Mouse (Mus musculus) lung, postnatal 36 days (tissue): Measurements from ENCODE around the gene Cc2d2a.
A peak's percentile ranks its signal among the peaks of the same experiment; 100 is the strongest.

Source experiments
- DNase-seq: peaks from one replicate; pipeline ENCODE4 v3.0.0; 2022; ENCODE audit warnings: mixed read lengths

Cc2d2a gene

DNA sequence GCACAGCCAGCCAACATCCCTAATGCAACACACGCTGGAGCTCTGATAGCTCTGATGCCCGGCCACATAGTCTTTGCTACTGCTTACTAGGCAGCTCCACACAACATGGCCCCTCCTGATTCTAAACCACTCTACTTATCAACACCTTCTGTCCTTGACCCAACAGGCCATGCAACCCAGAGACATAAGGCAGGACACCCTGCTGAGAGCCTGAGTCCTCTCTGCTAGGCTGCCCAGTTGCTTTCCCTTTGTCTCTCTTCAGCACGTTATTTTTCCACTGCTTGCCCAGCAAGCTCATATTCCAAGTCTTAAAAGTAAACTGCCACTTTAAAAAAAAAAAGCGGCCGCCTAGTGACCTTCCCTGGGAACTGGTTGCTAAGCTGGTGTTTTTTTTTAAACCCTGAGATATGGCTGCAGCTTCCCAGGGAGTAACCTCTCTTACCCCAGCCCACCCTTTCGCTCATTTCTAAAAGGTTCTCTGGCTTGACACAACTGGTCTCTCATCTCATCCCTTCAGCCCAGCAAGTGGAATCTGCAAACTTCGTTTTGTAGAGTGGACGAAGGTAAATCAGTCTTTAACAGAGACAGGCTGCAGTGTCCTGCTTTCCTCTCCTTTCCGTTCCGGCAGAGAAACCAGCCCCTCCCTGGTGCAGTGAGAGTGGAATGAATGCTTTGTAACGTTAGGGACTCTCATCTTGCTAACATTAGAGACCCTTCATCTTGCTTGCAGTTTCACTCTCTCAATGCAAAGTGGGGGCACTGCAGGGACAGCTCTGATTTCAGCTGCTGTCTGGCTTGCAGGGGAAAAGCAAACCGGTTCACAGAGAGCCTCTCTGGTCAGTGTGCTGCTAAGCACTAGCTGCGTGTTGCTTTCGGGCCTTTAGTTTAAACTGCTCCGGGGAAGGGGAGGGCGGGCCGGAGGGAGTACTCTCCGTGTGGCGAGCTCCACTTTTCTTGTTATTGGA lies at the start of gene Cc2d2a:
Cc2d2a (plus strand) TSS at position 350 of the 965 bp plus-strand sequence.
- peak; percentile 30 for DNase-seq

DNA sequence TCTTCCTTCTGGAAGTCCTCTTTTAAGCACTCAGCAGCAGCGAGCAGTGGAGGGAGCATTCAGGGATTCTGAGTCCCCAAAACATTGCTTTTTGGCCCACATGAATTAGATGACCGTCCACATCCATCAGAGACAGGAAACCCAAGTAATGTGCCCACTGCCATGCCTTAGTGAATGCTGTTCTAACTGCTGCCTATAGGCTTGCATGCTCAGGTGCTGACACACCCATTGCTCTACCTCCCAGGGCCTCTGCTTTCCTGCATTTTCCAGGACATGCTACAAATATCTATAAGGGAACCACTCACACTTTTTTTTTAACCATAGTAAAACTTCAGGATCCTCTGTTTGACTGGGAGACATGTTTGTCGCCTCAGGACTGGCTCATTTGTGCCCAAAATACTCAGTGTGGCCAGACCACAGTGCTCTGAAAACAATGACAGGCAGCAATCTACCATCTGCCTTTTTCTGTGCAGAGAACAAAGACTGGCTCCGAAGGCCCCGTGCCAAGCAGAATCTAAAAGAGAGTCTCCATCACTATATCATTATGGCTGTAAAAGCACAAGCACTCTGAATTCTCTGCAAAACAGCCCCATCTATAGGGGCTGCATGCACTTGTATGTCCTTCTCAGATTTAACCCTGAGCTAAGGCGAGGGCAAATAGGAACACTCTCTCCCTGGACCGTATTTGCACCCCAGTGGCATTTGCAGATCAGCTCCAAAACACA lies 40.4 kb upstream of the Cc2d2a start:
- DNase-seq = no peak

DNA sequence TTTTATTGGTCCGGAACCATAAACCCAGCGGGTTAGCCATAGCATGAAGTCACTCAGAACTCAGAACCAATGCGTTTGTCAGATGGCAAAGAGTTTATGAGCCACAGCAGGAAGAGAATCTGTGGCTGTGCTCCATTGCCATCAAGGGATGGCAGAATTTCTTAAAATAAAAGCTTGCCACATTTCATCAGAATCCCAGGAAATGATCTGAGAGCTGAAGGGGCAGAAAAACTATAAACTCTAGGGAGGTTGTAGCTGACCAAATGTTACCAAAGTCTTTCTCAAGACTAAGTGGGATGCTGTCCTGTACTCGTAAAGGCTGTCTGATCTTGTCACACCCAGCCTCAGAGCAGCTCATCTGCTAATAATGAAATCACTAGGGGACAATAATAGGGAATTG lies 36.7 kb upstream of the Cc2d2a start:
- DNase-seq = no peak

DNA sequence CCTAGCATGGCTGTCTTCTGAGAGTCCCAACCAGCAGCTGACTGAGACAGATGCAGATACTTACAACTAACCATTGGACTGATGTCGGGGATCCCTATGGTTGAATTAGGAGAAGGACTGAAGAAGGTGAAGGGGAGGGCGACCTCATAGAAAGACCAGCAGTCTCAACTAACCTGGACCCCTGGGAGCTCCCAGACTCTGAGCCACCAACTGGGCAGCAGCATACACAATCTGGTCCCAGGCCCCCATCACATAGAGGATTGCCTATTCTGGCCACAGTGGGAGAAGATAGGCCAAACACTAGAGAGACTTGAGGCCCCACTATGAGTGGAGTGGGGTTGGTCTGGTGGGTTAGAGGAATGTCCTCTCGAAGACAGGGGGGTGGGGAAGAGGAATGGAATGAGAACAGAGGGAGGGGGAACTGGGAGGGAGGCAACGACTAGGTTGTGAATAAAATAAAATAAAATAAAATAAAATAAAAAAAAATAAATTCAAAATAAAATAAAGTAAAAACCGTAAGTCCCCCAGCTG lies 28.0 kb upstream of the Cc2d2a start:
- no peak for DNase-seq

DNA sequence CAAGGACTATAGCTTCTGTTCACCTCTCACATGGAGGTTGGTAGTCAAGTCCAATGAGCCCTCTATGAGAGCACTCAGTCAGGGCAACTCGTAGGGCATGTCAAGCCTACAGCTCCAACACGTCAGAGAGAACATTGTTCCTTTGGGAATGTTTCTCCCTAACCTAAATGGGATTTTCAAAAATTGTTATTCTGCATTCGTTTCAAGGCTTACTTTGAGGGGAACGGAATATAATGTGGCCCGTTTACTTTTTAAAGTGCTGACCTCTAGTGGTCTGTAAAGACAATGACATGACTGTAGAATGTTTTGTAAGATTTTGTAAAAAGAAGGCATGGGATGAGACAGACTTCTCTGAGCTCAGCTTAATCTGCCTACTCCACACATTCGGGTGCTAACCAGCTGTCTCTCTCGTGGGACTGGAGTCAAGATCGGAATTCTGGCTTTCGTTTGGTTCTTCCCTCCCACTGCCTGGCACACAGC lies 27.5 kb upstream of the Cc2d2a start:
- peak; percentile 6 for DNase-seq

DNA sequence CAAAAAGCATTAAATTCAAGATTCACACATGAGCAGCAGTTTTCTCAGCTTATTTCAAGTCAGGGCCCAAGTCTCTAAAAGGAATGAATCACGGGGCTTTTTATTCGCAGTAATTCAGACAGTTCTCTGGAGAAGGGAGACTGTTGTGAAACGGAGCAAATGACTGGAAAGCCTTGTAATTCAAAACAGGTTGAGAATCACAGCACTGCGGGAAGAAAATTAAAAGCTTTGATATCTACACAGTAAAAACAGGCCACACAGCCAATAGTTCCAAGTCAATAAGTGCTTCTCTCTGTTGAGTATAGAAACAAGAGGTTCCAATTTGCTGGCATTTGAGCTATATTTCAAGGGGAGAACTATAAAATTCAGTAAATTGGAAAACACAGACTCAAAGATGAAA lies 17.1 kb upstream of the Cc2d2a start:
- DNase-seq = no peak

DNA sequence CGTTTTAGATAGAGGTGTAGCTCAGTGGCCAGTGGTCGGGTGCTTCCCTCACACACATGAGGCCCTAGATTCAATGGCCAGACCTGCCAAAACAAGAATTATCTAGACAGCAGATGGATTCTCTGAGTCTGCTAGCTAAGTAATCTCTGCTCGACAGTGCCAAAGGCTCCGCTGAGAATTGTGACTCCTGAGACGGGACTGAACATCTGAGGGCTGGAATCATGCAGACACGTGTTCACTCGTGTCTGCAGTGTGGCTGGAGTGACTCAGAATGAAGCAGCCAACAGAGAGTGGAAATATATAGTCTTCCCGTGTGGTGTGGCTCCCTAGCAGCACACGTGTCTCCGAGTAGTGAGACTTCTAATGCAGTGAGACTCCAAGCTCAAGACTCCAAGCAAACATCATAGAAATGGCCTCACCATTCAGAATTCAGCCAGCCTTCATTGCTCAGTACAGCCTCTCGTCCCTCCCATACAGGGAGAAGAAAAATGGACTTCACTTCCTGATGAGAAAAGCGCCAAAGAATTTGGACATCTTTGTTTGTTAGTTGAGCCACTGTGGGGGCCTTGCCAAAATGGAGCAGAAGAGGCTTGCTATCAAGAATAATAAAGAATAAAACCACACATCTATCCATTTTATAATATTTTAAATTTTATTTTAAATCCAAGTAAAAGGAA lies 14.9 kb upstream of the Cc2d2a start:
- no peak for DNase-seq

DNA sequence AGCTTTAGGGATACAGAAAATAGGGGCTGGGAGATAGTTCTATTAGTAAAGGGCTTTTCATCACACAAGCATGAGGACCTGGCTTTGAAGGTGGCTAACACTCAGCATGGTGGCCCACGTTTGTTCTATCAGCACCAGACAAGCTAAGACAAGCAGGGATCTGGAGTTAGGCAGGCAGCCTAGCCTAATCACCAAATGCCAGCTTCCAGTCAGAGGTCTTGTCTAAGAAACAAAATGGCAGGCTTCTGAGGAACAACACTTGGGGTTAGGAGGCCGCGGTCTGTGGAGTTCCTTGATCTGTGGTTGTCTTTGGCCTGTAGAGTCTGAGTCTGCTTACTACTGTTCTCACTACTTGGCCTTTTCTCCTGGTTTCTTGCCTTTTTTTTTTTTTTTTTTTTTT lies 648 bp upstream of the Cc2d2a start:
- no peak for DNase-seq

DNA sequence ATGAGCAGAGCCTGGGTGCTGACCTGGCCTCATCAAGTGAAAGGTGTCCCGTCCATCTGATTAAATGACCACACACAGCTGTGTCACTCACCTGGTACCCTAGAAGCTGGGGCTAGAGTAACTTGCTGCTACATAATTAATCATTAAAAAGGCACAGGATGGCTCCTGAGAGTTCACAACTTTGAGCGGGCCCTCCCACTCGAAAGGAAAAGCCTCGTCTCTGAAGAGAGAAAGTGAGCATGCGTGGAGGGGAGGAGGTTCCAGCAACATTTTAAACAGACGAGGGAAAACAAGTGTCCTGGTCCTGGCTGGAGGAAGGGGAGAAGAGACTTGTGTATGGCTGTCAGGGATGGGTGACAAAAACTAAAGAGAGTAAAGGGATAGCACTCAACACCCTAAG lies 1.4 kb downstream of the Cc2d2a start:
- DNase-seq = no peak

DNA sequence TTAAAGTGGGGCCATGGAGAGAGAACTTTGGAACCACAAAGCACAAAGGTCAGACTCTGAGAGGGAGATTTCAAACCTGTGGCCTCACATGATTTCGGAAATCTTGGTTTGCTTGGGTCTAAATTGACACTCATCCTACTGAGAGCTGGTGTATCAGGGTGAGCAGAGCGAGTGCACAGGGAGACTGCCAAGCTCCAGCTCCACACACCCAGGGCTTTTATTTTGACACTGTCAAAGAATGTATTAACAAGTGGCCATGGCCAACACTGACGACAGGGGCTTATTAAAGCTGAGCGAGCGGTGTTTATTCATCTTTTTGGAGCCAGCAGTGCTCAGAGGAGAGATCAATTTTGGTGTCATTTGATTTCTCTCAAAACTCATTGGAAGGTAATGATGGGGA lies 3.0 kb downstream of the Cc2d2a start:
- peak; percentile 57 for DNase-seq

DNA sequence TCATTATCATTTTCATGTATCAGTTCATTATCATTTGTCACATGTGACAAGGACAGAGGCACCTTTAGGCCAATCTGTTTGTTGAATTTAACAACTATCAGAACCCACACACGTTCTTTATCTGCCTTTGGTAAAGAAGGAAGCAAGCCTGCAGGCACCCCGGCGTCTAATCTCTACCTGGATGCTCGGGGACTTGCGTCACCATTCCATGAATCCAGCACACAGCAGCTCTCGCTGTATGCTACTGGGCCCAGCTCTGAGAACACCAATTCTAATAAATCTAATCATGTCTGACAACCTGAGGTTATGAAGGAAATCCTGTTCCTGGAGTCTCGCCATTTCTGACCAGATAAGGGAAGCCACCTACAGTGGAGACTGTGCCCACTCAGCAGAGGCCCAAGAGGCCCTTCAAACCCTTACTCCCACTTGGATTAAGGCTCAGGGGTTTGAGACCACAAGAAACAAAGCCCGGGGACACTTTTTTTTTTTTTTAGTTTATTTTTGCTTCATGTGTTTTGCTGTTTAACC lies 7.0 kb downstream of the Cc2d2a start:
- no peak for DNase-seq

DNA sequence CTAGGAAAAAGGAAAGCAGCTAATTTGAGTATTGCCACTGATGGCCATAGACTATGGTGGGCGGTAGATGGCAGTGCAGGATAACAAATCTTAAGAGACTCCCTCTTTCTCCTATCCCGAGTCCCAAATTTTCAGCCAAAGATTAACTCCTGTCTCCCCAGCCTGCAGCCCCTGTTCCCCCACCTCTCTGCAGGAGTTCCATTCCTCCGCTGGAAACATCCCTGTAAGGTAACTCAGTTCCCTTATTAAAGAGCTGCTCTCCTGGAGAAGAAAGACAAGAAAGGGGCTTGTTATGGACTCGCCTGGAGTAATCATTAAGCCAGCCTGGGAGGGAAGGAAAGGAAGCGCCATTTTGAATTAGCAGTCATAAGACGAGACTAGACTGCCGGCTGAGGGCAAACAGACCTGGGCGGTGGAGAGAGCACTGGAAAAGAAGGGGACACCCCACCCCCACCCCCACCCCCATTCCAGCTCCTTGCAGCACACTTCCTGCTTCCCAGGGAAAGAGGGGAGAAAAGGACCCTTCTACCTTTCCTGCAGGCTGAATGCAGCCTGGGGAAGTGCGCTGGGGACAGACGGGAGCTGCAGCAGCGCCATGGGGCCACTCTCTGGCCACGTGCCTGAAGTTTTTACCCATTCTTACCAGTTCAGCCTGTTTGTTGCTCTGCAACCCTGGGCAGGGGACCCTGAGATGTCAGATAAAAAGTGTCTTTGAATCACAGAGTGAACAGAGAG lies 10.2 kb downstream of the Cc2d2a start:
- DNase-seq = peak; percentile 88

DNA sequence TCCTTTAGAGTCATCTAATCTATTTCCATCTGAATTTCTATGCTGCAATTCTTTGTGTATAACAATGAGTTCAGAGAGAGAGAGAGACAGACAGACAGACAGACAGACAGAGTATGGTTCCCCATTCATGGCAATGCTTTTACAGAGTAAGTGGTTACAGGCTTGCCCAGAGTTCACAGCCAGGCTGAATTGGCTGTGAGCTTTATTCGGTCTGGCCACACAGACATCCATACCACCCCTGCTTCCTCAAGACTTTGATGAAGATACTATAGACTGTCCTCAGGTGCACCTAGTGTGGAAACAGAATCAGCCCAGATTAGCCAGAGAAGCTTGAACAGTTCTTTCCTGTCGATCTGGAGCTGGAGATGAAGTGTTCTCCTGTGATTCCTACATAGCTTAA lies 10.9 kb downstream of the Cc2d2a start:
- no peak for DNase-seq

DNA sequence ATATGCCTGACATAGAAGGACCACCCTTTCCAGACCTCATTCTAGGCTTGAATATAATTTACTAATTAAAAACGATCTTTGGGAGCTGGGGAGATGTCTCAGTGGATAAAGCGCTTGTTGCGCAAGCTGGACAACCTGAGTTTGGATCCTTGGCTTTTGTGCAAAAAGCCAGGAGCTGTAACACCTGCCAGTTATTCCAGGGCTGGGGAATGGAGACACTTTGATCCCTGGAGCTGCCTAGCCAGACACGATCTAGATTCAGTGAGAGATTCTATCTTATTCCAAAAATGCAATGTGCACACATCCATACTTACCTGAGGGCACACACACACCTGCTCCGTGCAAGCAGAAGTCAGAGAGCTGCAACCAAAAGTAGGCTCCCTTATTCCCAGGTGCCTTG lies 23.3 kb downstream of the Cc2d2a start:
- no peak for DNase-seq

DNA sequence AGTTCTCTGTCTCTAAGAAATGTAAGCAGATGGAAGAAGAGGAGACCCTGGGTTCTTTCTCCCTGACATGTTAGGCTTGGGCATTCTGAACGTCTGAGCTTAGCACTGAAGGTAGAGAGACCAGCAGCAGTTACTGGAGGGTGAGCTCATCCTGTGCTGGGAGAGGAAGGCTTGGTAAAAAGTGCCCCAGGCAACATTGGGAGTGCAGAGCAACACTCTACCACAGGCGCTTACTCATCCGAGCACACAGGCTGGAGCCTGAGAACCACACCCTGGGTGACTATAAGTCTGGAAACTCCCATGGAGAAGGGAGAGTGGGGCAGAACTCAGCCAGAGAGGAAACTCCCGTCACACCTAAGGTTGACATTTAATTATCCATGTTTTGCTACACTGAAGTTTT lies 30.3 kb downstream of the Cc2d2a start:
- DNase-seq = no peak

DNA sequence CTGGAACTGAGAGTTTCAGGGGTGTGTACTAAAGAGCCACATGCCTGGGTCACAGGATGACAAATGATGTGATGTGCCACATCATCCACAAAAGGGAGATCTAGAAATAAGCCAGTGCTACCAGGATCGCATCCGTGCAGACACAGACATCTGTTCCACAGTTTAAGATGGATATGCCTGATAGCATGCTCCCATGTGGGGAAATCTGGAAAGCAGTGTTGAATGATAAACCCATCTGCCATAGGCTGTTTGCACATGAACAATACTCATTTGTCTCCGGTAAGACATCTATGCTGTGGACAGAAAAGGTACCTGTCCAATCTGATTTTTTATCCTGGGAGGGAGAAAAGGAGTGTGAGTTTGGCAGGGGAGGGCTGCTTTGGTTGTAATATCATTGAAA lies 35.0 kb downstream of the Cc2d2a start:
- DNase-seq = no peak

DNA sequence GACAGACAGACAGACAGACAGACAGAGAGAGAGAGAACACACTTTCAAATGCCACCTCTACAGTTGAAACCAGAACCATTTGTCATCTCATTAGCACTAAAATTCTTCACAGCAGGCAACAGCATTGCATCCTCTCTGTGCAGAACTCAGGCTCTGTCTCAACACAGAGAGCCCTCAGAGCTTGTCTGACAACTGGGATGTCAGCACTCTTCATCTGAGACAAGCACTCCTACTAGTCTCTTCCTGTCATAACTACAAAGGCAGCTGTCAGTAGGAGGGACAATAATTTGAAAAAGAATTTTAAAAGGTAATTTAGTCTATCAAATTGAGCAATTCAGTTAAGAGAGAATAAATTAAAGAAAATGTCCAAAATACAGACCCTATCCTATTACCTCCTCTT lies 37.1 kb downstream of the Cc2d2a start:
- DNase-seq = no peak

DNA sequence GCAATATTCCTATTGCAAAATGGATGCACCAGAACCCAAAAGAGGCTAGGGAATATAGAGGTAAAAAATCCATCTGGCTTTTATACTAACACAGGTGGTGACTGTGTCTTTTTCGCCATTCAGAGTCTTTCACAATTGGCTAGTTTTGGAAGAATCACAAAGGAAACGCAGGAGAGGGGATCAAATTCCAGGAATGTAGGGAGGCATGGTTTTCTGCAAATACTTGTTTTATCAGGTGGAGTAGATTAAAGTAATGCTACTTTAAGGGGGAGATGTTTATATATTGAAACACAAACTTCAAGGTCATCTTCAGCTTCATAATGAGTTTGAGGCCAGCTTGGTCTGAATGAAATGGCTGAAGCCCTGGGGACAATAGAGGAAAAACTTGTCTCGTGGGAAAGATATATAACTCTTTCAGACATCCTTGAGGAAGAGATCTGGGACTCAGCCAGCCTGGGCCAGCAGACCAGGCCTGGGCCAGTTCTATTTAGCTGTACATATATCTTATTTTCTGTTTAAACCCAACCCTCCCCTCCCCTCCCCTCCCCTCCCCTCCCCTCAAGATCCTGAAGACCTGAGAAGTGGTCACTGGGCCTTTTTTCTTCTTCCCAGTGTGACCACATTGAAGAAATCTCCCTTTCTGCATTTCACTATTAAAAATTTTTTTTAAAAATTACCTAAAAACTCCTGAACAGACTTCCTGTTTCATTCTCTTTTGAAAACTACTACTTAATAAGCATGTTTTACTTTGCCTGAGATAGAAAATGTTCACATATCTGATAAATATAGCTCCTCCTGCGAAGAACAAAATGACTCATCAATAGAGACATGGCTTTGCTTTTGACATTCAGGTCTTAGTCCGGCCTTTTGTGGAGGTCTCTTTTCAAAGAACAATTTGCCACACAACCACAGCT lies 59.6 kb downstream of the Cc2d2a start:
- DNase-seq = no peak

DNA sequence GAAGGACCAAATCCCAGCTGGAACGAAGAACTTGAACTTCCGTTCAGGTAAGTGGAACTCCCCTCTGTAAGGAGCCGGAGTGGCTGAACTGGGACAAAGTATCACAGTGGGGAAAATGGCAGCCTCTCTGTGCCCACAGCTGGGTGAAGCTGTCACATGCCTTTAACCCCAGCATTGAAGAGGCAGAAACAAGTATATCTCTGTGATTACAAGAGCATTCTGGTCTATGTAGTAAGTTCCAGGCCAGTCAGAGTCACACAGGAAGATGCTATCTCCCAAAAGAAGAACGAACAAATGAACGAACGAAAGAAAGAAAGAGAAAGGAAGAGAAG lies 60.3 kb downstream of the Cc2d2a start:
- no peak for DNase-seq

DNA sequence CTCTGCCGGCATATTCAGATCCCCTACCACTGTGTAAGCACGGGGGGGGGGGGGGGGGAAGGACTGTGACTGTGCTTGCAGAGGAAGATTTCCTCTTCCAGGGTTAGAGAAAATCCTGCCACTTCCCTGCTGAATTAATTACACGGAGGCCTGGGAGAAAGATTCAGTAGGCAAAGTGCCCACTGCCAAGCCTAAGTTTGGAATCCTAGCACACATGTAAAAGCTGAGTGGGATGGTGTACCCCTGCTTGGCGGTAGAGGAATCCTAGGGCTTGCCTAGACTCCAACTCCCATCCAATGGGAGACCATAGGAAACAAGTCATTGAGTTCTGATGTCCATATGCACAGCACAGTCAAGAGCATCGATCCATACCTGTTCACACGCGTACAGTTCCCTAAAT lies 61.7 kb downstream of the Cc2d2a start:
- no peak for DNase-seq
